Mouse (Mus musculus) olfactory bulb, adult 2 months (tissue): Measurements from ENCODE around the gene Wdr35. TPM values are rescaled to one million over a fixed set of nuclear protein-coding genes. Genes with fewer than 3 reads are reported as not detected.
"Not testable (repeated sequence)": the region's sequence is repeated elsewhere in the genome, so short reads cannot be mapped to it uniquely, and the experiment has no call there.

Experiments used
- H3K27ac ChIP-seq: fragments of 200-500 bp; 2 replicates; pipeline ENCODE4 v1.5.1; 2012; ENCODE audit warnings: low read depth, low read length; ENCODE audit not compliant: insufficient read depth
- H3K4me1 ChIP-seq: fragments of 200-500 bp; 2 replicates; pipeline ENCODE4 v1.6.1; 2012; ENCODE audit warnings: low read length; ENCODE audit not compliant: control insufficient read depth, insufficient read depth
- H3K4me3 ChIP-seq: fragments of 200-500 bp; 2 replicates; pipeline ENCODE4 v1.5.1; 2012; ENCODE audit warnings: mild to moderate bottlenecking, low read depth, low read length, moderate library complexity; ENCODE audit not compliant: insufficient read depth
- CTCF ChIP-seq: fragments of 200-500 bp; IDR thresholded peaks from 2 replicates; pipeline ENCODE4 v1.5.1; 2012; ENCODE audit warnings: low read depth, mild to moderate bottlenecking, low read length, moderate library complexity; ENCODE audit not compliant: insufficient read depth
- POLR2A ChIP-seq: fragments of 200-500 bp; IDR thresholded peaks from 2 replicates; pipeline ENCODE4 v1.6.1; 2012; ENCODE audit warnings: mild to moderate bottlenecking, low read depth, low read length, moderate library complexity; ENCODE audit not compliant: insufficient read depth
- WGBS: fragments of 180-500 bp; shearing (Covaris S2); methylation state at CpG from one replicate; pipeline ENCODE4 v1.1.7; 2018; 5-methylcytosine and 5-hydroxymethylcytosine counted together
- polyA plus RNA-seq: library from polyadenylated mRNA; stranded (reverse); fragments of >200 nt; gene quantifications from 2 replicates; pipeline ENCODE4 v1.2.4, GENCODE M21; 2012; ENCODE audit warnings: low replicate concordance; ENCODE audit not compliant: missing spikeins, insufficient read depth, insufficient read length

Gene Wdr35
- polyA plus RNA-seq, 1 experiment: not detected

GRCm38 (mm10) chr12:9024071-9024470, 50.4 kb downstream of the Wdr35 start:
- TF ChIP-seq CTCF: no peak
- TF ChIP-seq POLR2A: no peak
- WGBS: 95% methylated on average over 14 of the region's 14 CpGs
- Histone ChIP-seq H3K27ac (no peak overlapping the region), H3K4me3 (no peak overlapping the region), H3K4me1 (peaks cover 5% of the 10 kb centered on the region)

GRCm38 (mm10) chr12:9024736-9025135, 51.0 kb downstream of the Wdr35 start:
- Histone ChIP-seq H3K27ac (no peak overlapping the region), H3K4me1 (peaks cover 5% of the 10 kb centered on the region), H3K4me3 (no peak overlapping the region)
- WGBS: 90% methylated on average over 13 of the region's 13 CpGs
- TF ChIP-seq POLR2A: no peak
- no peak for TF ChIP-seq CTCF

- Histone ChIP-seq H3K27ac (no peak overlapping the region), H3K4me3 (no peak overlapping the region), H3K4me1 (no peaks in the 10 kb centered on the region)
- TF ChIP-seq CTCF: no peak
- TF ChIP-seq POLR2A: no peak
These were observed 53.2 kb downstream of the Wdr35 start for GRCm38 (mm10) chr12:9026843-9027242.

GRCm38 (mm10) chr12:9028816-9029215, 55.1 kb downstream of the Wdr35 start:
- H3K27ac ChIP-seq, H3K4me3 ChIP-seq, H3K4me1 ChIP-seq: not testable (repeated sequence)
- WGBS: 91% methylated on average over 7 of the region's 7 CpGs

- Histone ChIP-seq H3K4me1 (no peaks in the 10 kb centered on the region; the same call in 1 of the 2 replicates), H3K27ac (no peak overlapping the region), H3K4me3 (no peak overlapping the region)
- TF ChIP-seq POLR2A (no peak), CTCF (no peak)
- WGBS: 35% methylated on average over 4 of the region's 4 CpGs
These were observed 55.8 kb downstream of the Wdr35 start for GRCm38 (mm10) chr12:9029506-9029887.

GRCm38 (mm10) chr12:9029888-9030723, 56.4 kb downstream of the Wdr35 start, which contains the start of gene Ttc32:
TSS of gene Ttc32 (plus strand) at chr12:9029997.
- Histone ChIP-seq H3K4me3 (peak within 1 kb of the TSS; percentile 73), H3K27ac (peak within 1 kb of the TSS; percentile 99), H3K4me1 (no peaks in the 10 kb centered on the region; the same call in 1 of the 2 replicates)
- TF ChIP-seq POLR2A: peak; percentile 99
- no peak for TF ChIP-seq CTCF
- 1% methylated on average over 69 of the region's 69 CpGs for WGBS

- TF ChIP-seq CTCF: no peak
- TF ChIP-seq POLR2A: no peak
- Histone ChIP-seq H3K27ac (no peak overlapping the region), H3K4me3 (no peak overlapping the region), H3K4me1 (no peaks in the 10 kb centered on the region; the same call in 1 of the 2 replicates)
- WGBS: 49% methylated on average over 8 of the region's 8 CpGs
These were observed 57.5 kb downstream of the Wdr35 start for GRCm38 (mm10) chr12:9031166-9031565.

- no peak overlapping the region for H3K27ac ChIP-seq
- no peaks in the 10 kb centered on the region; the same call in 1 of the 2 replicates for H3K4me1 ChIP-seq
- no peak overlapping the region for H3K4me3 ChIP-seq
- TF ChIP-seq POLR2A: no peak
- no peak for TF ChIP-seq CTCF
These were observed 59.4 kb downstream of the Wdr35 start for GRCm38 (mm10) chr12:9033140-9033539.

GRCm38 (mm10) chr12:9036409-9036808, 62.7 kb downstream of the Wdr35 start:
- TF ChIP-seq POLR2A (no peak), CTCF (no peak)
- 86% methylated on average over 9 of the region's 9 CpGs for WGBS
- H3K27ac ChIP-seq: no peak overlapping the region

More at GRCm38 (mm10) chr12:9036409-9036808, 62.7 kb downstream of the Wdr35 start:
- Histone ChIP-seq H3K4me3 (no peak overlapping the region), H3K4me1 (no peaks in the 10 kb centered on the region; the same call in 1 of the 2 replicates)
